Mouse (Mus musculus): ENCODE data around the gene Cox14. TPM values are rescaled to one million over a fixed set of nuclear protein-coding genes. Genes with fewer than 3 reads are reported as not detected.

The Cox14 gene
- total and polyA plus RNA-seq, 3 experiments: 113 to 125 TPM; not detected in 1

GRCm38 (mm10) chr15:99679008-99679407 lies 46.4 kb upstream of the Cox14 start:
- no peaks in the 10 kb centered on the region for H3K79me2 ChIP-seq (ENCODE audit: control insufficient read depth, insufficient read depth, low read length, poor library complexity)
- no peak for DNase-seq (ENCODE audit: low read depth, low spot score)
- H3K9me3 ChIP-seq (replicated peaks; ENCODE audit: insufficient read depth, low read length): no peaks in the 10 kb centered on the region
- H3K4me1 ChIP-seq (ENCODE audit: control insufficient read depth in 1 of 2, insufficient read depth in 2 of 2, low read length in 2 of 2): peaks cover 0 to 6% of the 10 kb centered on the region in 2 experiments; a peak in 1 of 4 replicates
- H3K27me3 ChIP-seq (ENCODE audit: control insufficient read depth in 1 of 2, insufficient read depth in 2 of 2, low read length in 2 of 2): peaks cover 4 to 6% of the 10 kb centered on the region in 2 experiments; a peak in 3 of 4 replicates
- H3K4me3 ChIP-seq (ENCODE audit: control insufficient read depth in 1 of 2, insufficient read depth in 1 of 2, low read depth in 2 of 2, low read length in 2 of 2): no peak overlapping the region
- H3K27ac ChIP-seq (ENCODE audit: control insufficient read depth, low read depth, low read length): no peak overlapping the region
- TF ChIP-seq TAL1 (IDR thresholded peaks at IDR 0.05; ENCODE audit: low read length): no peak
- TF ChIP-seq TCF12 (IDR thresholded peaks at IDR 0.05; ENCODE audit: low read depth, low read length): no peak
- no peak for TF ChIP-seq ELF1 (IDR thresholded peaks at IDR 0.05; ENCODE audit: low read depth, low read length)
- no peak for TF ChIP-seq POLR2AphosphoS2 (IDR thresholded peaks at IDR 0.05; ENCODE audit: low read length)
- no peak for TF ChIP-seq HCFC1 (IDR thresholded peaks at IDR 0.05; ENCODE audit: low read depth, low read length)
- TF ChIP-seq E2F4 (IDR thresholded peaks at IDR 0.05; ENCODE audit: borderline replicate concordance, low read depth, low read length): no peak
- TF ChIP-seq USF1 (IDR thresholded peaks at IDR 0.05; ENCODE audit: low read depth, low read length): no peak
- TF ChIP-seq RCOR1 (IDR thresholded peaks at IDR 0.05; ENCODE audit: low read depth, low read length): no peak
- TF ChIP-seq CTCF (IDR thresholded peaks at IDR 0.05 in 2 of 3, conservative IDR thresholded peaks at IDR 0.05 in 1 of 3; ENCODE audit: control insufficient read depth in 1 of 3, insufficient read depth in 1 of 3, low read depth in 2 of 3, low read length in 3 of 3, poor library complexity in 1 of 3, severe bottlenecking in 1 of 3): no peak
- TF ChIP-seq POLR2A (IDR thresholded peaks at IDR 0.05; ENCODE audit: control insufficient read depth in 1 of 2, insufficient read depth in 1 of 2, low read depth in 1 of 2, low read length in 2 of 2, poor library complexity in 1 of 2): no peak
- TF ChIP-seq GABPA (IDR thresholded peaks at IDR 0.05; ENCODE audit: low read depth, low read length): no peak
- no peak overlapping the region for H3K9ac ChIP-seq (ENCODE audit: control insufficient read depth, low read depth, low read length, poor library complexity, severe bottlenecking)
- no peaks in the 10 kb centered on the region for H3K36me3 ChIP-seq (ENCODE audit: control insufficient read depth in 1 of 2, insufficient read depth in 2 of 2, low read length in 2 of 2)

GRCm38 (mm10) chr15:99682880-99683279 lies 42.5 kb upstream of the Cox14 start:
- H3K27ac ChIP-seq (ENCODE audit: control insufficient read depth, low read depth, low read length): no peak overlapping the region
- peaks cover 0 to 6% of the 10 kb centered on the region in 2 experiments; a peak in 1 of 4 replicates for H3K4me1 ChIP-seq (ENCODE audit: control insufficient read depth in 1 of 2, insufficient read depth in 2 of 2, low read length in 2 of 2)
- H3K36me3 ChIP-seq (ENCODE audit: control insufficient read depth in 1 of 2, insufficient read depth in 2 of 2, low read length in 2 of 2): no peaks in the 10 kb centered on the region
- TF ChIP-seq EP300 (IDR thresholded peaks at IDR 0.05; ENCODE audit: low read depth in 1 of 2, low read length in 2 of 2): no peak
- no peak for TF ChIP-seq USF1 (IDR thresholded peaks at IDR 0.05; ENCODE audit: low read depth, low read length)
- peak; percentile 56 to 80 (median 70) for TF ChIP-seq CTCF (IDR thresholded peaks at IDR 0.05 in 2 of 3, conservative IDR thresholded peaks at IDR 0.05 in 1 of 3; ENCODE audit: control insufficient read depth in 1 of 3, insufficient read depth in 1 of 3, low read depth in 2 of 3, low read length in 3 of 3, poor library complexity in 1 of 3, severe bottlenecking in 1 of 3)
- TF ChIP-seq SMC3 (IDR thresholded peaks at IDR 0.05; ENCODE audit: low read depth, low read length): peak; percentile 58
- peak; percentile 38; the same call in 1 of the 2 replicates for TF ChIP-seq ZC3H11A (IDR thresholded peaks at IDR 0.05; ENCODE audit: low read depth, low read length)
- TF ChIP-seq RAD21 (IDR thresholded peaks at IDR 0.05; ENCODE audit: low read depth, low read length): peak; percentile 35
- TF ChIP-seq TBP (IDR thresholded peaks at IDR 0.05; ENCODE audit: low read depth, low read length): peak; percentile 49; the same call in 1 of the 2 replicates
- H3K79me2 ChIP-seq (ENCODE audit: control insufficient read depth, insufficient read depth, low read length, poor library complexity): no peaks in the 10 kb centered on the region
- H3K9me3 ChIP-seq (replicated peaks; ENCODE audit: insufficient read depth, low read length): no peaks in the 10 kb centered on the region
- no peak overlapping the region for H3K9ac ChIP-seq (ENCODE audit: control insufficient read depth, low read depth, low read length, poor library complexity, severe bottlenecking)
- peaks cover 14 to 15% of the 10 kb centered on the region in 2 experiments for H3K27me3 ChIP-seq (ENCODE audit: control insufficient read depth in 1 of 2, insufficient read depth in 2 of 2, low read length in 2 of 2)
- peak; percentile 77 for DNase-seq (ENCODE audit: low read depth, low spot score)
- no peak overlapping the region for H3K4me3 ChIP-seq (ENCODE audit: control insufficient read depth in 1 of 2, insufficient read depth in 1 of 2, low read depth in 2 of 2, low read length in 2 of 2)

All from MEL (cell line).